Mouse (Mus musculus) limb, embryonic 11.5 days (tissue): ENCODE measurements around the gene Med15. TPM values are rescaled to one million over a fixed set of nuclear protein-coding genes. Genes with fewer than 3 reads are reported as not detected.

Experiments
- ATAC-seq: fragments of 200-750 bp; cut with Nextera tagmentation; 2 replicates; pipeline ENCODE4 v1.8.0; 2017; ENCODE audit warnings: low read depth; ENCODE audit not compliant: insufficient number of reproducible peaks, low FRiP score, low TSS enrichment
- DNase-seq: peaks from one replicate; pipeline ENCODE4 v3.0.0-alpha.2; 2015; ENCODE audit warnings: low spot score
- H3K27ac ChIP-seq: fragments of 300-500 bp; sonication (generic); replicated peaks from 2 replicates; pipeline ENCODE4 v1.5.1; 2014; ENCODE audit warnings: low read depth, mild to moderate bottlenecking, low read length
- H3K27me3 ChIP-seq: fragments of 300-500 bp; sonication (generic); 2 replicates; pipeline ENCODE4 v1.6.1; 2014; ENCODE audit warnings: mild to moderate bottlenecking, low read length, mixed read lengths; ENCODE audit not compliant: control insufficient read depth, insufficient read depth
- H3K36me3 ChIP-seq: fragments of 300-500 bp; sonication (generic); 2 replicates; pipeline ENCODE4 v1.6.1; 2014; ENCODE audit warnings: mild to moderate bottlenecking, low read length, moderate library complexity, mixed read lengths; ENCODE audit not compliant: control insufficient read depth, insufficient read depth
- H3K4me1 ChIP-seq: fragments of 300-500 bp; sonication (generic); 2 replicates; pipeline ENCODE4 v1.6.1; 2014; ENCODE audit warnings: low read length, mixed read lengths; ENCODE audit not compliant: control insufficient read depth, insufficient read depth
- H3K4me2 ChIP-seq: fragments of 300-500 bp; sonication (generic); 2 replicates; pipeline ENCODE4 v1.6.1; 2014; ENCODE audit warnings: low read depth, mild to moderate bottlenecking, moderate library complexity; ENCODE audit not compliant: severe bottlenecking
- H3K4me3 ChIP-seq: fragments of 300-500 bp; sonication (generic); 2 replicates; pipeline ENCODE4 v1.5.1; 2014; ENCODE audit warnings: low read depth, low read length
- H3K9ac ChIP-seq: fragments of 300-500 bp; sonication (generic); 2 replicates; pipeline ENCODE4 v1.6.1; 2014; ENCODE audit warnings: mild to moderate bottlenecking, low read length
- H3K9me3 ChIP-seq: fragments of 300-500 bp; sonication (generic); 2 replicates; pipeline ENCODE4 v1.6.1; 2016; ENCODE audit warnings: low read length; ENCODE audit not compliant: control insufficient read depth
- WGBS: fragments of 180-500 bp; shearing (Covaris S2); extraction: QIAGEN DNeasy Blood & Tissue Kit; methylation state at CpG from one replicate; pipeline ENCODE4 v1.1.7; 2014; 5-methylcytosine and 5-hydroxymethylcytosine counted together
- polyA plus RNA-seq: library from polyadenylated mRNA; unstranded; fragments of >200 nt; fragmentation: Nextera tagmentation; extraction: Ambion mirVana; gene quantifications from 2 replicates; pipeline ENCODE4 v1.2.1, GENCODE M21; 2014

Gene Med15
- polyA plus RNA-seq, 1 experiment from 2014 or later = 42.2 TPM

GRCm38 (mm10) chr16:17701043-17701405 is 31.7 kb downstream of the Med15 start:
- 89% methylated on average over 2 of the region's 2 CpGs for WGBS
- Histone ChIP-seq H3K9ac (no peak overlapping the region), H3K9me3 (no peaks in the 10 kb centered on the region), H3K36me3 (peaks cover 7% of the 10 kb centered on the region), H3K4me2 (no peak overlapping the region), H3K4me3 (no peak overlapping the region), H3K27me3 (no peaks in the 10 kb centered on the region), H3K4me1 (no peaks in the 10 kb centered on the region), H3K27ac (no peak overlapping the region)
- ATAC-seq = no peak
- no peak for DNase-seq

- Histone ChIP-seq H3K36me3 (peaks cover 8% of the 10 kb centered on the region), H3K9me3 (no peaks in the 10 kb centered on the region), H3K9ac (no peak overlapping the region), H3K4me1 (no peaks in the 10 kb centered on the region), H3K27me3 (no peaks in the 10 kb centered on the region), H3K4me2 (no peak overlapping the region), H3K27ac (no peak overlapping the region), H3K4me3 (no peak overlapping the region)
- ATAC-seq (no peak), DNase-seq (no peak)
- 87% methylated on average over 3 of the region's 3 CpGs for WGBS
These were observed 32.2 kb downstream of the Med15 start for GRCm38 (mm10) chr16:17700386-17701042.

GRCm38 (mm10) chr16:17694860-17695259 is 37.8 kb downstream of the Med15 start:
- ATAC-seq = no peak
- Histone ChIP-seq H3K27ac (no peak overlapping the region), H3K36me3 (peaks cover 4% of the 10 kb centered on the region; the same call in 1 of the 2 replicates), H3K4me3 (no peak overlapping the region), H3K4me2 (no peak overlapping the region), H3K9ac (no peak overlapping the region), H3K4me1 (no peaks in the 10 kb centered on the region), H3K9me3 (no peaks in the 10 kb centered on the region), H3K27me3 (no peaks in the 10 kb centered on the region)
- 92% methylated on average over 3 of the region's 3 CpGs for WGBS
- DNase-seq = no peak

GRCm38 (mm10) chr16:17669886-17670285 is 62.8 kb downstream of the Med15 start:
- Histone ChIP-seq H3K4me3 (no peak overlapping the region), H3K27me3 (no peaks in the 10 kb centered on the region), H3K36me3 (peaks cover 10% of the 10 kb centered on the region), H3K4me2 (no peak overlapping the region), H3K9me3 (no peaks in the 10 kb centered on the region), H3K9ac (no peak overlapping the region), H3K27ac (no peak overlapping the region), H3K4me1 (no peaks in the 10 kb centered on the region)
- DNase-seq (no peak), ATAC-seq (no peak)

- H3K9me3 ChIP-seq = no peaks in the 10 kb centered on the region
- ATAC-seq (no peak), DNase-seq (no peak)
- H3K4me2 ChIP-seq = no peak overlapping the region
- no peak overlapping the region for H3K27ac ChIP-seq
- H3K36me3 ChIP-seq = peaks cover 6% of the 10 kb centered on the region; the same call in 1 of the 2 replicates
- no peak overlapping the region for H3K9ac ChIP-seq
- H3K4me1 ChIP-seq = no peaks in the 10 kb centered on the region
- no peaks in the 10 kb centered on the region for H3K27me3 ChIP-seq
- H3K4me3 ChIP-seq = no peak overlapping the region
These were observed 67.1 kb downstream of the Med15 start for GRCm38 (mm10) chr16:17665568-17665967.

- H3K4me2 ChIP-seq = no peak overlapping the region
- no peak overlapping the region for H3K4me3 ChIP-seq
- H3K36me3 ChIP-seq = peaks cover 21% of the 10 kb centered on the region
- DNase-seq (no peak), ATAC-seq (no peak)
- no peak overlapping the region for H3K9ac ChIP-seq
- WGBS = 92% methylated on average over 5 of the region's 5 CpGs
- H3K4me1 ChIP-seq = no peaks in the 10 kb centered on the region
- H3K27ac ChIP-seq = no peak overlapping the region
- no peaks in the 10 kb centered on the region for H3K27me3 ChIP-seq
- no peaks in the 10 kb centered on the region for H3K9me3 ChIP-seq
These were observed 76.3 kb downstream of the Med15 start for GRCm38 (mm10) chr16:17656212-17656871.

- no peak for DNase-seq
- H3K9ac ChIP-seq = no peak overlapping the region
- no peaks in the 10 kb centered on the region for H3K4me1 ChIP-seq
- no peak overlapping the region for H3K4me2 ChIP-seq
- 96% methylated on average over 4 of the region's 4 CpGs for WGBS
- no peak for ATAC-seq
- no peaks in the 10 kb centered on the region for H3K27me3 ChIP-seq
- H3K36me3 ChIP-seq = peaks cover 28% of the 10 kb centered on the region
- H3K27ac ChIP-seq = no peak overlapping the region
- H3K4me3 ChIP-seq = no peak overlapping the region
- no peaks in the 10 kb centered on the region for H3K9me3 ChIP-seq
These were observed 78.4 kb downstream of the Med15 start for GRCm38 (mm10) chr16:17654188-17654795.

GRCm38 (mm10) chr16:17653601-17654000 is 79.1 kb downstream of the Med15 start:
- 96% methylated on average over 5 of the region's 5 CpGs for WGBS
- no peak for ATAC-seq
- peaks cover 28% of the 10 kb centered on the region for H3K36me3 ChIP-seq

More at GRCm38 (mm10) chr16:17653601-17654000, 79.1 kb downstream of the Med15 start:
- H3K27ac ChIP-seq = no peak overlapping the region
- H3K27me3 ChIP-seq = no peaks in the 10 kb centered on the region
- no peak for DNase-seq
- no peak overlapping the region for H3K9ac ChIP-seq
- H3K4me1 ChIP-seq = no peaks in the 10 kb centered on the region
- no peak overlapping the region for H3K4me2 ChIP-seq
- H3K9me3 ChIP-seq = no peaks in the 10 kb centered on the region
- H3K4me3 ChIP-seq = no peak overlapping the region
